Mouse (Mus musculus) 416B (cell line): ENCODE measurements around the gene Armc12.
A peak's percentile ranks its signal among the peaks of the same experiment; 100 is the strongest.
"Not testable (repeated sequence)": the region's sequence is repeated elsewhere in the genome, so short reads cannot be mapped to it uniquely, and the experiment has no call there.

Experiments
- DNase-seq: peaks from one replicate; pipeline ENCODE4 v3.0.0; 2011; ENCODE audit warnings: low read depth

Gene Armc12

DNA sequence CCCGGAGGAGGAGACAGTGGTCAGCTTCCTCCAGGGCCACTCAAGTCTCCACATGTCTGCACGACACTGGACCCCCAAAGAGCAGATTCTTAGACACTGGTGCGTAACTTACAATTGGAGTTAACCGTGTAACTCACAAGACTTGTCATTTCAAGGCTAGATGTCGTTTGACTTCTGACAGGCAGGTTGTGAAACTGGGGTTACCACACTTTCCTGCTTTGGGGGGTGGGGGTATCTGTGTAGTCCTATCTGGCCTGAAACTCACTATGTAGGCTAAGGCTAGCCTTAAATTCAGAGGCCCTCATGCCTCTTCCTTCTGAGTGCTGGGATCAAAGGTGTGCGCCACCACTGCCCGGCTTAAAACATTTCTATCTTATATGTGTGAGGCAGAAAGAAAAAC lies 2.0 kb downstream of the Armc12 start:
- DNase-seq, result peak; percentile 64

DNA sequence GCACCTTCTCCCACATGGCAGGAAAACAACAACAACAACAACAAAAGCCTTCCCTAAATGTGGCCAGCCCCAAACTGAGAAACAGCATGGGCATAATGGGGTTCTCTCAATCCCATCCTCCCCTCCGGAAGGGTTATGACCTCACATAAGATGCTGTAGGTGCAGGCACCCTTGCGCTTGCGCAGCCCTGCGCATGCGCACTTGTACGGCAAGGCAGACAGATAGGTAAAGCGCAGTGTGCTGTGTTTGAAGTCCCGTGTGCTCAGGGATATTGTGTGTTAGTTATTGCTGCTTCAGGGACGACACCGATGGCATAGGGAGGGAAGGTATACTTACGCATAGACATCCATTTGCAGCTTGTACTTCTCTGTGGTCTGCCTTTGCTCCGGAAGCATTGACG lies 2.7 kb downstream of the Armc12 start:
- no peak for DNase-seq

DNA sequence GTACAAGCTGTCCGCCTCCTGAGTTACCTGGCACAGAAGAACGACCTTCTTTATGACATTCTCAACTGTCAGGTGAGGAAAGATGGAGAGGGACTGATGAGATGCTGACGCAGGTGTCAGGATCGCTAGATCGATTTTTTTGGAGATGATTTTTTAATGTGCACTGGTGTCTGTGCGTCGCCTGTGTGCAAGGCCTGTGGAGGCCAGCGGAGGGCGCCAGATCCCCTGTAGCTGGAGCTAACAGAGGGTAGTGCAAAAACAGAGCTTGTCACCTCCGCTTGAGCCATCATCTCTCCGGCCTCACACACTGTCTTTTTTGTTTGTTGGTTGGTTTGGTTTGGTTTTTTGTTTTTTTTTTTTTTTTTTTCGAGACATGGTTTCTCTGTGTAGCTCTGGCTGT lies 7.3 kb downstream of the Armc12 start:
- no peak for DNase-seq

DNA sequence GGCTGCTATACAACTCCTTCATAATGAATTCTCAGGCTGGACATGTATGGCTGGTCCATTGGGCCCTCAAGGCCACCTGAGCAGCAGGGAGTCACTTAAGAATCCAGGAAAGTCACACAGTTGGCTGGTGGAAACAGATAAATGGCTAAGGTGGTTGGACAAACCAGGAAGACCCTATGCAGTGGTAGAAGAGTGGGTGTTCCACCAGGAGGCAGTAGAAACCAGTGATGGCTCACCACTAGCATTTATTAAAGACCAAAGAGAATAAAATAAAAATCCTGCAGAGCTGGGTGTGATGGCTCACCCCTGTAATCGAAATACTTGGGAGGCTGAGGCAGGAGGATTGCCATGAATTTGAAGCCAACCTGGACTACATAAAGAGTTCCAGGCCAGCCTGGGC lies 16.3 kb downstream of the Armc12 start:
- DNase-seq, result no peak

DNA sequence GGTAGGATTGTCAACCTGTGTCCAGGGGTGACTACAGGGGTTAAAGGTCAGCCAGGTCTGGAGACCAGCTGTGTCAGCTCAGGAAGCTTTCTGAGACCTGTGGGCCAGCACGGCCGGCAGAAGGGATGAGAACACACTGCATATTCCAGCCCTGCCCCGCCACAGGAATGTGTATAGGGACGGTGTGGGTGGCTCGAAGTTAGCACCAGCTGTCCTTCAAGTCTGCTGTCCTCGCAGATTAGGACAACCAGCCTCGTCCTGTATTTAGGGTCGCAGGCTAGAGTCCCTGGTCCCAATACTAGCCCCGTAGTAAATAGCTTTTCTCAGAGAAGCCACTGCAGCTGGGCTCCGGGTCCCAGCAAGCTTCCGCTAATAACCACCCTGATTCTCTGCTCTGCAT lies 17.9 kb downstream of the Armc12 start:
- no peak for DNase-seq

DNA sequence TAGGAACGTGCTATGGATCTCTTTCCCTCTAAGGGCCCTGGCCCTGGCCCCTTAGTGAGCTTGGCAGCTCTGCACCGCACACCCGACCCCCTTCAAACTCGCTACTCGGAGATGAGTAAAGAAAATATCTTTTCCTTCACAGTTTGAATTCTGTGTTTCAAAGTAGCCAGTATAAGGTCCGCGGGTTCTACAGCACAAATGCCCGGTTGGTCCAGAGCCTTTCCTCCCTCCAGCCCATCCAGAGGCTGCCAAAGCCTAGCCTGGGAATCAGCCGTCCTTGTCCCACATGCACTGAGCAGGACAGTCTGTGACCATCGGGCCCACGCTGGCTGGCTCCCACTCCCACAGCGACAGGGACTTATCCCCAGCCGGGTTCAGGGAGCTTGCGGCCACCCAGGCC lies 18.5 kb downstream of the Armc12 start, which contains the start of gene Clpsl2:
Gene Clpsl2, plus strand, starts transcription at position 301 of the 400 bp plus-strand sequence.
- no peak for DNase-seq

DNA sequence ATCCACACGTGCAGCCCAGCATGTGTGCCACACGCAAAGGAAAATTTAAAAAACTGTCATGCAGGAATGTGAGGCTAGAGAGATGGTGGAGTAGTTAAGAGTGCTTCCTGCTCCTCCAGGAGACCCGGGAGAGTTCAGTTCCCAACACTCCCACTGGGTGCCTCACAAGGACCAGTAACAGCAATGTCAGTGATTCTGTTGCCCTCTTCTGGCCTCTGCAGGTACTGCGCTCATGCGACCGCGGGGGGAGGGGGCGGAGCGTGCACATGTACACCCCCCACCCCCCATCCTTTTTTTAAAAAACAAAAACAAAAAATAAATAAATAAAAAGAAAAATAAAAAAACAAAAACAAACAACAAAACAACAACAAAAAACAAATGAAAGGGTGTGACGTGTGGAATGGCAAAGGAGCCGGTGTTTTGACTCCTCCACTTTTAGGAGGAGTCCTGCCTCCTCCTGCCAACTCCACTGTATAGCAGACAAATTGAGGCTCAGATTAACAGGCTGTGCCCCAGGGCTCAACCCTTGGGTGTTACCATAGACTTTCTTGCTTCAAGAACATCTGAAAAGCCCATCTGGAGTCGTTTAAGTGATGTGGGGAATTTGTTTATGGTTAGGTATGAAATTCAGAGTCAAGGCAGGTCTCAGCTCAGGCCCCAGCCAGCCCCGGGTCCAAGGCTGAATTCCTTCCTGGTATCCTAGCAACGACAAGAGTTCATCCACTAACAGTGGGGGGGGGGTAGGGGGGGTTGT lies 22.6 kb downstream of the Armc12 start:
- DNase-seq, result peak; percentile 72

DNA sequence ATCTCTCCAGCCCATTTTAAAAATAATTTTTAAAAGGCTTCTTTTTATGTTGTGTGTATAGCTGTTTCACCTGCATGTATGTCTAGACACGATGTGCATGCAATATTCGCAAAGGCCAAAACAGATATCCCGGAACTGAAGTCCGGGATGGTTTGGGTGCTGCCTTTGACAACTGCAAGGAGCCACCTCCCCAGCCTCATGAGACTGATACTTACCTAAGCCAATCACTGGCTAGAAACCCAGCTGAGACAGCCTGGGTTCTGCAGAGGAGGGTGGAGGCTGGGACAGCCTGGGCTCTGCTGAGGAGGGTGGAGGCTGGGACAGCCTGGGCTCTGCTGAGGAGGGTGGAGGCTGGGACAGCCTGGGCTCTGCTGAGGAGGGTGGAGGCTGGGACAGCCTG lies 23.4 kb downstream of the Armc12 start:
- DNase-seq, result not testable (repeated sequence)

DNA sequence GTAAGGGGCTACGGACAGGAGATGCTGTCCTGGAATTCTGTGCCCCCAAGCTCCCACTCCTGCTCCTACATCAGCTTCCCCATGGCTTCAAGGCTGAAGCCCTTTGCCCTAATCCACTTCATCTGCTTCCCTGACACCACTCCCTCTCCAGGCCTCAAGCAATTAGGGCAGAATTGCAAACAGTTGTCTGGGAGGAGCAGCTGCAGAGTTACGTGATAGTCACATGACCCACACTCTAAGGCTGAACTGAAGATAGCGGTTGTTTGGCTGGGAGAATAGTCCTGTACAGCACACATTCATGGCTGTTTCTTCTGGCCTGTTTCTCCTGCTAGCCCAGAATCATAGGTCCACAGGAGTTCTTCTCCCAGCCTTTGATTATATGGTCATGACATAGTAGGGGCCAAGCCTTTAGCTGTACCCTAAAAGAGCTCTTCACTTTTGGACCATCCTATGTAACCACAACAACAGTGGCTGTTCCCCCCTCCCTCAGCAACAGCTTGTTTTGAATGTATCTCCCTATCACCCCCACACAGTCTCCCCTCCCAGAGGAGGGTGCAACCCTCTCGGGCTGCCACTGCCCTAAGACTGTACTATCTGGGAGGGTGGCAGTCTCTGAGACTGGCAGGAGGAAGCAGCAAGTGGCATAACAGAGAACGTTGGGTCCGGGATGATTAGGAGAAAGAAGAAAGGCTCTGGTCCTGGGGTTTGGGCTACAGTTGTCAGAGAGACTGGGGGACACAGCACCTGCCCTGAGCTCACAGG lies 26.2 kb downstream of the Armc12 start:
- DNase-seq, result peak; percentile 36

DNA sequence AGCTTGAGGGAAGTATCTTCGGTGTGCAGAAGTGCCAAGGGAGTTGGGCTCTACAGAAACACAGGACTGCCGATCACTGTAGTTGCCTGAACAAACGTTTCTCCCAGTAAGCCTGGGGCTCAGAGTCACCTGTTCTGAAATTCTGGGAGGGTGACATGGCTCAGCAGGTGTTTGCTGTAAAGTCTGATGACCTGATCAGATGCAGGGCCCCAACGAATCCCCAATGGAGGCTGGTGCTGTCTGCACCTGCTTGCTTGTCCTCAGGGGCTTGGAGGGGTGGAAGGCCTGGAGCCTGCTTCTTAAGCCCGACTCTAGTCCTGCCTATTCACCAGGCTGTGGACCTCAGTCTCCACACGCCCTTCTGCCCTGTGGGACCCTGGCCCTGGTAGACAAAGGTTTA lies 27.2 kb downstream of the Armc12 start:
- DNase-seq, result no peak

DNA sequence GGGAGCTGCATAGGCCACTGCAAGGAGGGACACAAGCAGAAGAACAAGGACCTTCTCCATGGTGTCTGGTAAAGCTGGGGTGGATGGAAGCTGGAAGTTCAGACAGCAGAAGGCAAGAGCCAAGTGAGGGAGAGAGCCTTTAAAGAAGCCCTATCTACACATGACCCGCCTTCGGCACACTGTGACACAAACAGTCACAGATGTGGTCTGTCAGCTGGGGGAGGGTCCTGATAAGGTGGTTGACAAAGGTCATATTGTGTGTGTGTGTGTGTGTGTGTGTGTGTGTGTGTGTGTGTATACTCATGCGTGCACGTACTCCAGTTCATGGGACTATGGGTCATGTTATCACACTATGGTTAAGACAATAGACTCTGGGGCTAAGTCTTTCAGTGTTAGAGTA lies 30.0 kb downstream of the Armc12 start, which contains the start of gene Clps:
Gene Clps, minus strand, starts transcription at position 169 of the 400 bp plus-strand sequence.
- DNase-seq, result no peak

DNA sequence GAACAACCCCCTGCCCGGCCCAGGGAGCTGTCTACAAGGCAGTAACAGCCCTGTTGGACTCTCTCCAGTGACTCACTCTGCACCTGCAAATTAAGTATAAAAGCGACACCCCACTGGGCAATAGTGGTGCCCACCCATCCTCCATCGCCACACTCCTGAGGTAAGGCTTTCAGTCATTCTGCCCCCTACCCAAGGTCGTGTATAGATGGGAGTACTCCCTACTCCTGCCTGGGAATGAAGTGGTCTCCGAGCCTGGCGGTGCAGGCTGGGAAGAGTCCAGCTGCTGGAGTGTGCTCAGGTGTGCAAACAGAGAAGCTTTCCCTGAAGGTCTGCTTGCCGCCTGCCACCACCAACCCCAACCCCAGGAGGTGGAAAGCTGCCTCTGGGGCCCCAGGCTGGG lies 31.0 kb downstream of the Armc12 start:
- no peak for DNase-seq

DNA sequence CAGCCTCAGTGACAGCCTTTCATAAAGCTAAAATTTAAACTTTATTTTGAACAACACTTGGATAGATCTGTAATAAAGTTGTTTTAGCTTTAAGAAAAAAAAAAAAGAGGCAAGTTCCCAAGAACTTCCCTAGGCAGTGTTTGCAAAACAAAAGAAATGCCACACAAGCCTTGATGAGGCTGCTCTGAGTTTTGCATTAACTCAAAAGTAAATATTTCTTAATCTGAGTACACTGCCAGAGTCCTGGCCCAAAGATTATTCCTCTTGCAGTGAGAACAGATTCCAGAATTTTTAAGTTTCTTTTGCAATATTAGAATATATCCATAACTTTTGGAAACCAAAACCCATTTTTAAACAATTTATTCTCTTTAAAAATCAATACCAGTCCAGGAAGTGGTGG lies 34.6 kb downstream of the Armc12 start:
- no peak for DNase-seq

DNA sequence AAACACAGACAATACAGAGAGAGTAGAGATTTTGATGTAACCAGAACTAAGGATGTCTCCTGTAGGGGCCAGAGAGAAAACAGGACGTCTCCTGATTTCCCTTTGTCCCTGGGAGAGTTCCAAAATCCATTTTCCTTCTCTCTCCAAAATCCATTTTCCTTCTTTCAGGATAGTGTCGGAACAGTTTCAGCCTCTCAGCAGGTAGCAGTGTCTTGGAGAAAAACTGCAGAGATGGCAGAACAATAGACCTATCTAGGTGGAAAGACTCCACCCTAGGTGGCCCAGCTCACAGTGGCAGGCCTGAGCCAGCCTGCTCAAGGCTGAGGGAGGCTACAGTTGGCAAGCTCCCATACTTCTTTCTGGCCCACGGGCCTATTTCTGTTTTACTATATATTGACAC lies 36.9 kb downstream of the Armc12 start:
- DNase-seq, result no peak

DNA sequence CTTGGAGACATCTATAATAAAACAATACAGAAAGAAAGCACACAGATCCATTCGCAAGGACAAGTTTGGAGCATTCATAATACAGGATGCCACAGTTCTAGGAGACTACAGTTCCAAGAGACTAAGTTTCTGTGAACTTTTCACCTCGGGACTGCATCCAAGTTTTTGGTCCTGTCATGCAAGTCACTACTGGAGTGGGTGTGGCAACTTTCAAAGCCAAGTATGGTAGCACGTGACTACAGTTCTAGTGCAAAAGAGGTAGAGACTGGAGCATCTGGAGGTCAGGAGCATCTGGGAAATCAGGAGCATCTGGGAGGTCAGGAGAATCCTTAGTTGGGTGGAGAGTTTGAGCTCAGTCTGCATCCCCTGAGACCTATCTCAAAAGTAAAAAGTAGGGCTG lies 41.3 kb downstream of the Armc12 start:
- no peak for DNase-seq

DNA sequence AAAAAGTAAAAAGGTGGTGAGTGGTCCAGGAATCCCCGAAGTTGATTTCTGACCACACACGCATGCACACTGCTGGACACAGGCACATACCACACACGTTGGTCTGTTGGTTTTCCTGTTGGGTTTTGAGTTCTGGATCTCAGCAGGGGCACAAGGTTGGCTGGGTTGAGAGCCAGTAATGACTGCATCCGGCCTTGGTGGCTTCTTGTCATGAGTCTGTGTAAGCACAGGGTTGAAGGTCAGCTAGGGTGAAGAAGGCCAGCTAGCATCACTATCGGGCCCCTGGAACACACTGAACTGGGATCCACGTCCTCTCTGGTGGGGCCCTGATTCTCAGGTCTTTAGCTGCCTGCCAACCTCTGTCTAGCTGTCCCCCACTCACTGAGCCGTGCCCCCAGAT lies 41.9 kb downstream of the Armc12 start:
- DNase-seq, result peak; percentile 73

DNA sequence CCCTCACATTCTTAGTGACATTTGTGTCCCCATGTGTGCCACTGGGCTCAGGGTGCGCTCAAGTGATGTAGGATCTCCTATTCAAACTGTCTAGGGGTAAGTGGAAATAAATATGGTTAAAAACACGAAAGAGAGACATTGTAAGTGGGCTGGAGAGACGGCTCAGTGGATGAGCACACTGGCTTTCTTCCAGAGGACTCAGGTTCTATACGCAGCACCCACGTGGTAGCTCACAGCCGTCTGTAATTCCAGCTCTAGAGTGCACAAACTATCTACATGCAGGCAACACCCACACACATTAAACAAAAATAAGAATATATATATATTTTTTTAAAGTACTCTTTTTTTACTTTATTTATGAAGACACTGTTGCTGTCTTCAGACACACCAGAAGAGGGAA lies 42.3 kb downstream of the Armc12 start:
- DNase-seq, result no peak

DNA sequence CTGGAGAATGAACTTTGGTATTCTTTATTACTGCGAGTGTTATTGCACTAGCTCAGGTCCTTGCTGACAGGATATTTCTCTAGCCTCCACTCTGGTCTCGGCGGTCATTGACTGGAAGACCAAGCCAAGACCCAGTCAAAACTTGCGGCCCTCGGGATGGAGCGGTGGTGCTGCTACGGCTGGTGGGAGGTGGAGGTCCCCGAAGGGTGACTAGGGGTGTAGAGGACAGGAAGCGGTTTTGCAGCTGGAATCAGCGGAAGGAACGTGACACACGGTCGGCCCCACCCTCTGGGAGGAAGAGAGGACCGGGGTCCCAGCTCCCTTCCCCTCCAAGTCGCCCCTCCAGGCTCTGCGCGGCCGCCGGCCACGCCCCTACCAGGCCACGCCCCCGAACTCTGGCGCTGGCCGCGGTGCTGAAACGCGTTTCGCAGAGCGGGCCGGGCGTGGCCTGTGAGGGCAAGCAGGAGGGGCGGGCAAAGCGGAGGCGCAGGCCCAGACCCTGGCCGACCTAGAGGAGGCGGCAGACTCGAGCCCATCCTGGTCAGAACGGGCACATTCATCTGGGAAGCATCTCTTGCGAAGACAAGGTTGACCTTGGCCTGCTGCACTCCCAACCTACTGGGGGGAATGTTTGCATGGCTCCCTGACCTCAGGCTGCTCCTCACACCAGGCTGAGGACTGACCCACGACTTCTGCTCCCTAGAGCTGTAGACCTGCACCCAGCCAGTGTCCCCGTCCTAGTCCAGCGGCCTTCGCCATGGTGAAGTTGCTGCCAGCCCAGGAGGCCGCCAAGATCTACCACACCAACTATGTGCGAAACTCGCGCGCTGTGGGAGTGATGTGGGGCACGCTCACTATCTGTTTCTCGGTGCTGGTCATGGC lies 44.9 kb downstream of the Armc12 start, which contains the start of gene Lhfpl5:
Gene Lhfpl5, plus strand, starts transcription at position 398 of the 882 bp plus-strand sequence.
- no peak for DNase-seq

DNA sequence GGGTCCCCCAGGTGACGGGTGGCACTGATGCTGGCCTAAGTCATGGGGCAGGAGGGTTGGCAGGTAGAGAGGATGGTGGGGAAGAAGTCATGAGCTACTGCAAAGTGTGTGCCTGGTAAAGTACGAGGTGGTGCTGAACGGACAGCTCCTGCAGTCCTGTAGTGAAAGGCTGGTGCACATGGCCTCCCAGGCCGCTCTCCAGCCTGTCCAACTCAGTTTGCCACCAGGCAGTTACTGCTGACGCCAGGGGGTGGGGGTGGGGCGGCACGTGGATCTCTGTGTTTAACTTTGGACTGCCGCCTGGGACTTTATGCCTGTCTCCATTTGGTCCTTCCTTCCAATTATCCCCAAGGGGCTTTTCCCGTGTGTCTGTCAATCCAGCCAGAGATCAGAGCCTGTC lies 49.8 kb downstream of the Armc12 start:
- DNase-seq, result peak; percentile 78

DNA sequence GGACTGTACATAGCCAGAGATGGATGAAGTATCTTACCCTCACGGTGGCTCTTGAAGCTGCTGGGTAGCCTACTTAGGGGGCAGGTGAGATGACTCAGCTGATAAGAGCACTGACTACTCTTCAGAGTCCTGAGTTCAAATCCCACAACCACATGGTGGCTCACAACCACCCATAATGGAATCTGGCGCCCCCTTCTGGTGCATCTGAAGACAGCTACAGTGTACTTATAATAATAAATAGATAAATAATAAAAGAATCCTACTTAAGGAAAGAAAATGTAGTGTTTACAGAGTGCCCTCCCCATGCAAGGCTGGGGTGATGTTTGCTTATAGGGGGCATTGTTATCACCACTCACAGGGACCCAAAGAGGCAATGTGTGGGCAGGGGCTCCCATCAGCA lies 50.5 kb downstream of the Armc12 start:
- DNase-seq, result no peak

DNA sequence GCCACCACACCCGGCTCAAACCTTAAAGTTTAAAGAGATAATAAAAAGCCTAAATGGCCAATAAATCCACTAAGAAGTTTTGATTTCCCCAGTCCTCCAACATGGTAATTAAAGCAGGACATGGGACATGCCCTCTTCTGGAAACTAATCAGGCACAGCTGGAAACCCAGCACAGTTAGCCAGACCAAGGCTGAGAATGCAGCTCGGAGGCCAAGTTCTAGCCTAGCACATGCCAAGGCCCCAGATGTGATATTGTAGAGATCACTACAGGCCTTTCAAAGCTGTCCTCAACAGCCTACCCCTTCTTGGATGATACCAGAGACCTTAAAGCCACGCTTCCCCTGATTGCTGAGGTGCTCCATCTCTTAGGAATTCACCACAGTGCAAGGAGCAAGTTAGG lies 55.9 kb downstream of the Armc12 start:
- DNase-seq, result no peak

DNA sequence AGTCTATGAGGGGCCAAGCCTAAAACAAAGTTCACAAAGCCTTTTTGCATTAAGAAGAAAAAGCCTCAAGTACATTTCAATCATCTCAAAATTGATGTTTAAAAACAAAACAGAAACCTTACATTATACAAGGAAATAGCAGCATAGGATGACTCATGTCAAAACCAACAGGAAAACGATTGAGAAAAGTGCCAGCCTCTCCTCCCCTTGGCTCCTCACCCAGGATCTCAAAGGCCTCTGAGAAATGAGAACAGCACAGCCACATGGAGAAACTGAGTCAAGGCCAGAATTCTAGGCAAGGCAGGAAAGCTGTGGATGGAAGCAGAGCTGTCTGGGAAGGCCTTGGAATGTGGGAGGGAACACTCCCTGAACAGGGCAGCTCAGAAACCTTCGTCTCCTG lies 58.0 kb downstream of the Armc12 start:
- peak; percentile 54 for DNase-seq
